Mouse (Mus musculus) WW6 (cell line): Measurements from ENCODE around the gene Hspbp1.
A peak's percentile ranks its signal among the peaks of the same experiment; 100 is the strongest.

ENCODE experiments used
- DNase-seq: peaks from one replicate; pipeline ENCODE4 v3.0.0-alpha.2; 2013; ENCODE audit warnings: low read depth, low spot score

The Hspbp1 gene

DNA sequence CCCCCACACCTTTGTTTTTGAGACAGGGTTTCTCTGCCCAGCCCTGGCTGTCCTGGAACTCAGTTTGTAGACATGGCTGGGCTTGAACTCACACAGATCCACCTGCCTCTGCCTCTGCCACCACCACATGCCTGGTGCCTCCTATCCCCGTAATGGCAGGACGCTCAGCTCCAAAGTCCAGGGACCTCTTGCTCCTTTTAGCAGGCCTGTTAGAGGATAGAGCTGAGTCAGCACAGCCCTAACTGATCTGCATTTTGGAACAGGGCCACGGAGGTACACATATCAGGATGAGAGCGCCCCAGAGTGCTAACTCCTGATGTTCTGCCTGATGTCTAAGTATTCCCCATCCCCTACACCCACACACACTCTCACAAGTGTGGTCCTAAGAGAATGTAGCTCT lies 53.8 kb downstream of the Hspbp1 start, which contains the start of gene Tmem86b:
TSS of gene Tmem86b (minus strand) at position 392 of the 400 bp plus-strand sequence.
- DNase-seq, result no peak

DNA sequence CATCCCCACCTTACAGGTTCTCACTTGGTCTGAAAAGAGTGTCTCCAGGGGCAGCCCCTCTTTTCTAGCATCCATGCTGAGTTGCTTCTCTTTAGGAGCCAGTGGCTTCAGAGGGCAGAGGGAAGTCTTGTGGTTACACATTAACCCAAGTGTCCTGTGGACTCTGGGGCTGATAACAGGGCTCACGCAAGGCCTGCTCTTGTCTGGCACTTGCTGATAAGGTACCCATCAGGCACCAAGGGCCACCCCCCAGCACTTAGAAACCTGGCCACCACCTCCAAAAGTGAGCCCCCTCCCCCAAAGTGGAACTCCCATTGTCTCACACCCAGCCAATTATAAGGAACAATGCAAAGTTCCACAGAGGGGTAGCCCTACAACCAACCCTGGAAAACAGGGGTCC lies 54.7 kb downstream of the Hspbp1 start:
- DNase-seq, result no peak

DNA sequence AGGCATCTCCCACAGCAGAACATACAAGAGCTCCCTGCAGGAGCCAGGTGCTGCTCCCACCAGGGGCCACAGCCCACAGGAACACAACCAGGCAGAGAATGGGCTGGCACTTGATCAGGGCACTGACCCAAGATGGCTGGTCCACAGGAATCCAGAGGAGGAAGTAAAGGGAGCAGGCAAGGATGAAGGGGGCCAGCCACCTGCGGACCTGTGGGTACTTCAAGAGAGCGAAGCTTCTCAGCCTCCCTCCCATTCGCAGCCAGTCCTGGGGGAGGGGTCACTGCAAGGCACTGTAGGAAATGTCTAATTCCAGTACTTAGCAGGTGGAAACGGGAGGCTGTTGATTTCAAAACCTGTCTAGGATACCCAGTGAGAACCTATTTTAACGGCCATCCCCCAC lies 55.3 kb downstream of the Hspbp1 start:
- DNase-seq, result no peak

DNA sequence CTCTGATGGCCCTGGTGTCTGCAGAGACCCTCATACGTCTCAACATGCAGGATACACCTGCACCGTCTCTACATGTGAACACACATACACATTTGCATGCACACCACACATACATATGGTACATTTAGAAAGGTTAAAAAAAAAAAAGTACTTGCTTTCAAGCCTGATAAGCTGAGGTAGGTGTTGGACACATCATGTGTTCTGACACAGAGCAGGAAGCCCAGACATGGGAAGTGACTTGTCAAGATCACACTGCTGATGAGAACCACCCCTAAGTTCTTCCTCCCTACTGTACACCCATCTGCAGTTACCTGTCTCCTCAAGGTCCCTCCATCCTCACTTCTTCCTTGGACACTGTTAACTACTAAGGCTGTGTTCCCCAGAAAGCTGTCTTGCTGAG lies 58.9 kb downstream of the Hspbp1 start:
- no peak for DNase-seq

DNA sequence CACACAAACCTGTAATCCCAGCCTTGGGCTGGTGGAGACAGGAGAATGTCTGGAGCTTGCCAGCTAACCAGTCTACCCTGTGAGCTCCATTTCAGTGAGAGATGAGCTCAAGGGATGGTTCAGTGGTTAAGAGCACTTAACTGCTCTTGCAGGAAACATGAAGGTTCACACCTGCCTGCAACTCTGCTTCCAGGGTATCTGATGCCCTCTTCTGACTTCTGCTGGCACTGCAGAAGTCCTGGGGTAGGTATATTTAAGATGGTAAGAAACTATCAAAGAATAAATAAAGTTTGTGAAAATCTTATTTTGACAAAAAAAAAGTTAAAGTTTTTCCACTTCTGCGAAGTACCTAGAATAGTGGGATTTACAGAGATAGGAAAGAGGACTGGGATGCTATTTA lies 60.5 kb downstream of the Hspbp1 start:
- DNase-seq, result no peak

DNA sequence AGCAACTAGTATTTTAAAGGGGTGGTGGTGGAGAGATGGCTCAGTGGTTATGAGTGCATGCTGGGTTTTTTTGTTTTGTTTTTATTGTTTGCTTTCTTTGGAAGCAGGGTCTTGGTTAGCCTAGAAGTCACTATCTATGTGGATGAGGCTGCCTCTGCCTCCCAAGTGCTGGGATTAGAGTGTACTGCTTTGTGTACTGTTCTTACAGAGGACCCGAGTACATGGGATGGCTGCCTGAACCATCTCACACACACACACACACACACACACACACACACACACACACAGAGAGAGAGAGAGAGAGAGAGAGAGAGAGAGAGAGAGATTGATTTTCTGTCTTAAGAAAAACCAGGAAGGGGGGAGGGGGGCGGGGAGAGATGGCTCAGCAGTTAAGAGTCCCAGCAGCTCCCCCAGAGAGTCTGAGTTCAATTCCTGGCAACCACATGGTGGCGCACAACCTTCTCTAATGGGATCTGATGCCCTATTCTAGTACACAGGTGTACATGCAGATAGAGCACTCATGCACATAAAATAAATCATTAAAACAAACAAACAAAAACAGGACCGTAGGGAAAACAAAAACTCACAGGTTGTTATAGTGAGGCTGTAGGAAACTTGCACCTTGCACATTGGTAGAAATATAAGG lies 61.2 kb downstream of the Hspbp1 start:
- DNase-seq, result no peak

DNA sequence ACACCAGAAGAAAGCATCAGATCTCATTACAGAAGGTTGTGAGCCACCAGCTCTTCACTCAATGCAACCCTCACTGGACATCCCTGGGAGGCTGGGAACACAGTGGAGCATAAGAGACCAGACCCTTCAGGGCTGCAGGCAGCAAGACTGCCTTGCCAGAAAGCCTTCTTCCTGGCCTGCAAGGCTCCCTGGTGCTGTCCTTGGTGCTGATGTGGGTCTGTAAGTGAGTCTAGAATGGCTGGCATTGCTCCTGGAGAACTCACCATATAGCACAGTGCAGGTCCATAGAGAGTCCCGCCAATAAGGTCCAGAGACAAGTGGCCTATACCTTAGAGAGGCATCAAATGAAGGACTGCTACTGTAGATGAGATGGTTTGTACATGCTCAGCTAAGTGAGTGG lies 64.9 kb downstream of the Hspbp1 start:
- DNase-seq, result peak; percentile 47

DNA sequence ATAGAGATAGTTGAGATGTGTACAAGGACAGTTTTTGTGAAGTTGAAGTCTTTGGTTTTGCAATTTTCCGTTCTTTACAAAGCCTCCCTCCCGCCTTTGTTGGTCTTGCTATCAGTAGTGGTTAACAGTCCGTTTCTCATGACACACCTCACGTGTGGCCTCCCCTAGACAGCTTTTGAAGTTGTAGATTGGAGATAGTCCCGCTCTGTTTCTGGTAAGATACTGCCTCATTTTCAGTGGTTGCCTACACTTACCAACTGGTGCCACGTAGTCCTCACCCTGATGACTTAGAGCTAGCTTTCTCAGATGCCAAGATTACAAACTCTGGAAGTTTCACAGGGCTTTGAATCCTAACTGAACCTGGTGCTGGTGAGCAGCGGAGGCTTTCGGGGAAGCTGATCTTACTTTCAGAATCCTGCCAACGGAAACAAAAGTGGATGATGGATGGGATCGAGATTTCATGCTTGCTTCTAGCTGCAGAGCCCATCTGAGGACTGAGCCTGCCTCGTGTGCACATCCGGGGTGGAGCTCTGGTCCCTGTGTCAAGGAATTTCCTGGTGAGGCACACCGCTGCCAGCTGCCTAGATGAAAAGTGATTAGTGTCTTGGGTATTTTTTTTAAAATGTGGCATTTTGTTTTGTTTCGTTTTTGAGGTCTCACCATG lies 71.0 kb downstream of the Hspbp1 start:
- no peak for DNase-seq

DNA sequence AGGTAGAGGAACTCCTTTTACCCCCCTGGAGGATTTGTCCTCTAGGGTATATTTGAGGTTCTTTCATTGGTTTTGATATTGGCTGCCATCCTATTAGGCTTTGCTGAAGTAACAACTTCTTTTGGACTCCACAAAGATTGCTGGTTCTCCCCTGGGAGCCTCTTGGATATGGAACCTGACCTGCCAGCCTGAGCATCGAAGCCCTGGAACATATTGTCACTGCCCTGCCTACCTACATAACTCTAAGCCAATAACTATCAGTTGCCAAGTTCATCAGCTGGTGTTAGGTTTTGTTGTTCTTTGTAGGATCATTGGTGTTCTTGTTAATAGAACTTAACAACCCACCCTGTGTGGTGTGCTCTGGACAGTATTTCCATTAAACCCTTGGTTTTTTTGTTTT lies 71.9 kb downstream of the Hspbp1 start:
- DNase-seq, result no peak

DNA sequence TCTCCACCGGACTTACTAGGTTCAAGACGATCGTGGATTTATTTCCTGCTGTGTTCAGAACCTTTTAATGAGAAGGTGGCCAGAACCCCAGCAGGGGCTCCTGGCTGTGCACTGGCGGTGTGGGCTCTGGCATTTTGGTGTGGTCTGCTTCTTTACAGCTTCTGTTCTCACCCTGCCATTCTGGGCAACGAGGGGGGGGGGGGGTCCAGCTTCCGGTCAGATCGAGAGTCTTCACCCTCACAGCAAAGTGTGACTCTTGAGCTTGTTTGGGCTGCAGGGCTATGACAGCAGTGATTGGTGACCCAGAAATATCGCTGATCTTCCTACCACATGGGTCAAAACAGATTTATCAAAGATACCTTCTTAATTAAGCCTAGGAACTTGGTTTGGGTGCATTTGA lies 72.5 kb downstream of the Hspbp1 start:
- no peak for DNase-seq

DNA sequence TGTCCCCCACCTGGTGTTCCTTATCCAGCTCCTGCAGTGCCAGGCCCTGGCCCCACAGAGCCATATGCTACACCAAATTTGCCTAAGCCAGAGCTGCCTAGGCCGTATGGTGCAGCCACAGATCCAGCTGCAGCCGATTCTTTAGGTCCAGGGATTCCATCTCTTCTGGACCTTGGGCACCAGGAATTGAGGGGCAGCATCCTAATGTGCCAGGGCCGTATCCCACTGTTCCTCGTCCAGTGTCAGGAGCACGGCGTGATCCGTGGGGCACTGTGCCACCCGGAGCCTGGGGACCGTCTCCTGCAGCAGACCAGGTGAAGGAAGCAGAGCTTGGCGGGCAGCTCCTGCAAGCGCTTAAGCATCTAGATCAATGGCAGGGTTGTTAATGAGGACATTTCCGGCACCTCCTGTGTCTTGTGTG lies 72.9 kb downstream of the Hspbp1 start:
- DNase-seq, result no peak

DNA sequence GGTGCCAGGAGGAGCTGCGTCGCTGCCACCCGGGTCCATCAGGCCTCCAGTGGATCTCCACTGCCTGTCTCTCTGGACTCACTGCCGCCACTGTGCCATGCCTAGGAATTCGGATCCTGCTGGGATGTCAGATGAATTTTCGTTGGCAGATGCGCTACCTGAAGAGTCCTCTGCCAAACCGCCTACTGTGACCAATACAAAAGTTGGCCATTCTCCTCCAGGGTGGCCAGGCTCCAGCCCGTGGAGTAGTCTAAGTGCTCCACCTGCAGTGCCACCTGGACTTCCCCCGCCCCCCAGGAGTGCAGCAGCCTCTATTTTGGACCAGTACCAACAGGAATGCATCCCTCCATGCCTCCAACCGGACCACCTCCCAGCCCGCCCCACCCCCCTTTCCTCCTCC lies 73.4 kb downstream of the Hspbp1 start:
- no peak for DNase-seq
